Mouse (Mus musculus) lung, postnatal 0 days (tissue): ENCODE measurements at regions not wholly inside any gene's neighbourhood (a gene's known extent, or its start where the extent isn't known, plus 50 kb on each side); places are given as distances from the start of the nearest gene placed in this dataset.

Source experiments
- ATAC-seq: fragments of 200-750 bp; cut with Nextera tagmentation; 2 replicates; pipeline ENCODE4 v1.8.0; 2017; ENCODE audit warnings: moderate library complexity
- DNase-seq: peaks from one replicate; pipeline ENCODE4 v3.0.0-alpha.2; 2016; ENCODE audit warnings: low spot score
- H3K27ac ChIP-seq: fragments of 300-500 bp; sonication (generic); 2 replicates; pipeline ENCODE4 v1.5.1; 2014; ENCODE audit warnings: antibody characterized with exemption, mild to moderate bottlenecking, low read length, mixed read lengths
- H3K27me3 ChIP-seq: fragments of 300-500 bp; sonication (generic); replicated peaks from 2 replicates; pipeline ENCODE4 v1.6.1; 2014; ENCODE audit warnings: low read length, mixed read lengths; ENCODE audit not compliant: insufficient read depth
- H3K36me3 ChIP-seq: fragments of 300-500 bp; sonication (generic); 2 replicates; pipeline ENCODE4 v1.6.1; 2014; ENCODE audit warnings: low read length, mixed read lengths; ENCODE audit not compliant: insufficient read depth
- H3K4me1 ChIP-seq: fragments of 300-500 bp; sonication (generic); 2 replicates; pipeline ENCODE4 v1.6.1; 2014; ENCODE audit warnings: antibody characterized with exemption, low read depth, low read length, mixed read lengths; ENCODE audit not compliant: insufficient read depth
- H3K4me2 ChIP-seq: fragments of 300-500 bp; sonication (generic); replicated peaks from 2 replicates; pipeline ENCODE4 v1.6.1; 2014; ENCODE audit warnings: low read depth, mild to moderate bottlenecking, low read length, moderate library complexity, mixed read lengths
- H3K4me3 ChIP-seq: fragments of 300-500 bp; sonication (generic); 2 replicates; pipeline ENCODE4 v1.5.1; 2014; ENCODE audit warnings: low read depth, low read length
- H3K9ac ChIP-seq: fragments of 300-500 bp; sonication (generic); replicated peaks from 2 replicates; pipeline ENCODE4 v1.6.1; 2014; ENCODE audit warnings: low read depth, mild to moderate bottlenecking
- H3K9me3 ChIP-seq: fragments of 300-500 bp; sonication (generic); 2 replicates; pipeline ENCODE4 v1.6.1; 2016; ENCODE audit warnings: low read length, mixed read lengths
- CTCF ChIP-seq: IDR thresholded peaks from 2 replicates; pipeline ENCODE4 v1.5.1; 2016; ENCODE audit warnings: antibody characterized with exemption, mild to moderate bottlenecking
- EP300 ChIP-seq: IDR thresholded peaks from 2 replicates; pipeline ENCODE4 v1.6.1; 2016; ENCODE audit warnings: antibody characterized with exemption, mild to moderate bottlenecking, control low read depth
- WGBS: fragments of 180-500 bp; shearing (Covaris S2); extraction: QIAGEN DNeasy Blood & Tissue Kit; methylation state at CpG from one replicate; pipeline ENCODE4 v1.1.7; 2014; 5-methylcytosine and 5-hydroxymethylcytosine counted together

- H3K36me3 ChIP-seq, result no peaks in the 10 kb centered on the region
- 65% methylated on average over 8 of the region's 8 CpGs for WGBS
- H3K9ac ChIP-seq, result no peak overlapping the region
- H3K27ac ChIP-seq, result no peak overlapping the region
- H3K4me3 ChIP-seq, result no peak overlapping the region
- H3K4me1 ChIP-seq, result 0 out of 2 replicates have a peak, but pooled peaks cover 3% of the 10 kb centered on the region
- H3K27me3 ChIP-seq, result no peaks in the 10 kb centered on the region
- no peak for TF ChIP-seq EP300
- no peak overlapping the region for H3K4me2 ChIP-seq
- ATAC-seq (no peak), DNase-seq (no peak)
- no peaks in the 10 kb centered on the region for H3K9me3 ChIP-seq
Observed at GRCm38 (mm10) chr2:171856491-171856890, 186.8 kb downstream of the Cbln4 start.

- Histone ChIP-seq H3K4me3 (no peak overlapping the region), H3K9me3 (no peaks in the 10 kb centered on the region), H3K27ac (no peak overlapping the region), H3K9ac (no peak overlapping the region), H3K4me1 (no peaks in the 10 kb centered on the region), H3K36me3 (no peaks in the 10 kb centered on the region), H3K4me2 (no peak overlapping the region), H3K27me3 (no peaks in the 10 kb centered on the region)
- DNase-seq, result no peak
- no peak for ATAC-seq
- TF ChIP-seq EP300 (no peak), CTCF (no peak)
- 34% methylated on average over 4 of the region's 4 CpGs for WGBS
Observed at GRCm38 (mm10) chr2:171846826-171847492, 196.3 kb downstream of the Cbln4 start.

- Histone ChIP-seq H3K4me3 (no peak overlapping the region), H3K4me2 (no peak overlapping the region), H3K9ac (no peak overlapping the region), H3K36me3 (no peaks in the 10 kb centered on the region), H3K9me3 (no peaks in the 10 kb centered on the region), H3K27me3 (no peaks in the 10 kb centered on the region), H3K27ac (no peak overlapping the region), H3K4me1 (no peaks in the 10 kb centered on the region)
- WGBS, result 52% methylated on average over 14 of the region's 14 CpGs
- DNase-seq (no peak), ATAC-seq (no peak)
- no peak for TF ChIP-seq EP300
- TF ChIP-seq CTCF, result no peak
Observed at GRCm38 (mm10) chr2:171840058-171840713, 203.1 kb downstream of the Cbln4 start.

GRCm38 (mm10) chr2:171822156-171822555 is 221.1 kb downstream of the Cbln4 start:
- DNase-seq, result no peak
- H3K9ac ChIP-seq, result no peak overlapping the region
- no peak for ATAC-seq
- no peak overlapping the region for H3K4me2 ChIP-seq
- no peaks in the 10 kb centered on the region for H3K27me3 ChIP-seq
- no peaks in the 10 kb centered on the region for H3K9me3 ChIP-seq
- 74% methylated on average over 6 of the region's 6 CpGs for WGBS
- no peak for TF ChIP-seq CTCF
- TF ChIP-seq EP300, result no peak
- no peak overlapping the region for H3K4me3 ChIP-seq
- H3K4me1 ChIP-seq, result no peaks in the 10 kb centered on the region
- no peaks in the 10 kb centered on the region for H3K36me3 ChIP-seq
- no peak overlapping the region for H3K27ac ChIP-seq

- H3K4me3 ChIP-seq, result no peak overlapping the region
- ATAC-seq (no peak), DNase-seq (no peak)
- H3K9ac ChIP-seq, result no peak overlapping the region
- no peaks in the 10 kb centered on the region for H3K36me3 ChIP-seq
- no peaks in the 10 kb centered on the region for H3K4me1 ChIP-seq
- H3K27me3 ChIP-seq, result no peaks in the 10 kb centered on the region
- H3K27ac ChIP-seq, result no peak overlapping the region
- 61% methylated on average over 8 of the region's 8 CpGs for WGBS
- H3K4me2 ChIP-seq, result no peak overlapping the region
- TF ChIP-seq CTCF (no peak), EP300 (no peak)
- H3K9me3 ChIP-seq, result no peaks in the 10 kb centered on the region
Observed at GRCm38 (mm10) chr2:171818504-171818903, 224.8 kb downstream of the Cbln4 start.

GRCm38 (mm10) chr2:171816685-171817419 is 226.4 kb downstream of the Cbln4 start:
- Histone ChIP-seq H3K4me1 (no peaks in the 10 kb centered on the region), H3K4me2 (no peak overlapping the region), H3K9ac (no peak overlapping the region), H3K9me3 (no peaks in the 10 kb centered on the region), H3K36me3 (no peaks in the 10 kb centered on the region), H3K27ac (no peak overlapping the region), H3K27me3 (no peaks in the 10 kb centered on the region), H3K4me3 (no peak overlapping the region)
- TF ChIP-seq EP300 (no peak), CTCF (no peak)
- DNase-seq (no peak), ATAC-seq (no peak)
- WGBS, result 66% methylated on average over 10 of the region's 10 CpGs
